ENCODE assay signal across 36 mouse cellular contexts in the genomic region with DNA sequence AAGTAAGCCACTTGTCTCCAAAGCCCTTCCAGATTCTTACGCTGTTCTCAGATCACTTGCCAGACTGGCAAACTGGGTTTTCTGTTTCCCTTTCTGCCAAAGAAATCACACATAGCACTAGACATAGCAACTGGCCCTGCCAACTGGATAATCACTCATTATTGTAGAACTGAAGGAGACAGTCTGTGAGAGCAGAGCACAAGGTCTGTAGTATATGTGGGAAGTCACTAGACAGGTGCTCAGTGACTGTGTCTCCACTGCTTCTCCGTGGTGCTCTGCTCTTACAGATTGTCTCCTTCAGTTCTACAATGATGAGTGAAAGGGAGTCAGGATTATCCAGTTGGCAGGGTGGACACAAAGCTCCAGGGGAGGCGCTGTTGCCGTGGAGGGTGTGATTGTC. TPM values are rescaled to one million over a fixed set of nuclear protein-coding genes. Genes with fewer than 3 reads are reported as not detected.
"Had no signal": no experiment of that assay in that cellular context is flagged by ENCODE, and none has a peak within 500 bp of the region (broad histone marks: within the 10 kb centered on the region; RNA-seq: fewer than 3 reads in every experiment).

No protein-coding gene starts in this region.

- ATAC-seq: forebrain, embryonic 13.5 days; forebrain, embryonic 15.5 days; forebrain, embryonic 16.5 days had no signal

- H3K36me3 ChIP-seq: embryonic facial prominence, embryonic 10.5 days; embryonic facial prominence, embryonic 12.5 days; embryonic facial prominence, embryonic 13.5 days; embryonic facial prominence, embryonic 15.5 days; forebrain, embryonic 10.5 days; forebrain, embryonic 12.5 days; forebrain, embryonic 15.5 days; heart, embryonic 10.5 days had no signal

- DNase-seq: cerebellum, adult 2 months; cerebellum, adult 8-10 months; cerebellum, adult 9-10 months; cerebellum, adult 9-11 months; cerebellum, postnatal 10 days; cerebellum, postnatal 14 days; cerebellum, postnatal 25 days; cerebellum, postnatal 36 days; embryo, embryonic 11 days; gastrocnemius, adult 2 months; gastrocnemius, postnatal 10 days; gastrocnemius, postnatal 14 days; gastrocnemius, postnatal 25 days; gastrocnemius, postnatal 36 days; heart, adult 18-20 months; heart, adult 2 months had no signal

- H3K4me3 ChIP-seq: embryonic facial prominence, embryonic 10.5 days; embryonic facial prominence, embryonic 12.5 days; embryonic facial prominence, embryonic 13.5 days; embryonic facial prominence, embryonic 15.5 days; erythroblast, embryonic 14.5 days; forebrain, embryonic 10.5 days; forebrain, embryonic 12.5 days; forebrain, embryonic 13.5 days; forebrain, embryonic 15.5 days; gastrocnemius, adult 2 months; heart, adult 2 months; heart, embryonic 10.5 days had no signal

- H3K9ac ChIP-seq: embryonic facial prominence, embryonic 12.5 days; embryonic facial prominence, embryonic 13.5 days; embryonic facial prominence, embryonic 15.5 days; forebrain, embryonic 12.5 days; forebrain, embryonic 13.5 days; forebrain, embryonic 15.5 days had no signal

- H3K4me1 ChIP-seq: embryonic facial prominence, embryonic 10.5 days; embryonic facial prominence, embryonic 12.5 days; embryonic facial prominence, embryonic 13.5 days; embryonic facial prominence, embryonic 15.5 days; forebrain, embryonic 10.5 days; forebrain, embryonic 12.5 days; forebrain, embryonic 13.5 days; forebrain, embryonic 15.5 days; heart, embryonic 10.5 days had no signal

- H3K27ac ChIP-seq: embryonic facial prominence, embryonic 10.5 days; embryonic facial prominence, embryonic 12.5 days; embryonic facial prominence, embryonic 13.5 days; embryonic facial prominence, embryonic 15.5 days; forebrain, embryonic 10.5 days; forebrain, embryonic 12.5 days; forebrain, embryonic 13.5 days; forebrain, embryonic 15.5 days; gastrocnemius, adult 2 months; heart, adult 2 months; heart, embryonic 10.5 days had no signal

- H3K9me3 ChIP-seq: embryonic facial prominence, embryonic 12.5 days; embryonic facial prominence, embryonic 13.5 days; forebrain, embryonic 12.5 days; forebrain, embryonic 13.5 days; forebrain, embryonic 15.5 days had no signal

- H3K4me2 ChIP-seq: embryonic facial prominence, embryonic 12.5 days; embryonic facial prominence, embryonic 13.5 days; embryonic facial prominence, embryonic 15.5 days; forebrain, embryonic 12.5 days; forebrain, embryonic 13.5 days; forebrain, embryonic 15.5 days had no signal

- H3K27me3 ChIP-seq: embryonic facial prominence, embryonic 12.5 days; embryonic facial prominence, embryonic 13.5 days; embryonic facial prominence, embryonic 15.5 days; forebrain, embryonic 12.5 days; forebrain, embryonic 13.5 days; forebrain, embryonic 15.5 days had no signal

RNA-seq across cellular contexts. Expression of gene Themis3, which starts 41.7 kb away (rescaled TPM):
- total RNA-seq: common myeloid progenitor, adult 5-6 weeks; gastrocnemius, postnatal 10 days; gastrocnemius, postnatal 14 days; gastrocnemius, postnatal 4 days; granulocyte monocyte progenitor cell, adult 5-6 weeks; heart, adult 18-20 months; heart, adult 2 months had no signal
- polyA plus RNA-seq: cerebellum, adult 2 months; cortical plate, adult 2 months; embryonic facial prominence, embryonic 10.5 days; embryonic facial prominence, embryonic 11.5 days; embryonic facial prominence, embryonic 12.5 days; embryonic facial prominence, embryonic 14.5 days; embryonic facial prominence, embryonic 15.5 days; erythroblast, embryonic 14.5 days; forebrain, embryonic 11.5 days; forebrain, embryonic 12.5 days; forebrain, embryonic 13.5 days; forebrain, embryonic 15.5 days; forebrain, embryonic 16.5 days; frontal cortex, adult 2 months; gonadal fat pad, adult 2 months; heart, adult 2 months; heart, embryonic 10.5 days had no signal
